Mouse (Mus musculus) CD4-positive, CD25-positive, alpha-beta regulatory T cell, adult 2 months (primary cell): ENCODE measurements around the gene Stx18.

Experiments
- DNase-seq: peaks from one replicate; pipeline ENCODE4 v3.0.0-alpha.2; 2012; ENCODE audit warnings: low read depth, low spot score

Stx18 gene

DNA sequence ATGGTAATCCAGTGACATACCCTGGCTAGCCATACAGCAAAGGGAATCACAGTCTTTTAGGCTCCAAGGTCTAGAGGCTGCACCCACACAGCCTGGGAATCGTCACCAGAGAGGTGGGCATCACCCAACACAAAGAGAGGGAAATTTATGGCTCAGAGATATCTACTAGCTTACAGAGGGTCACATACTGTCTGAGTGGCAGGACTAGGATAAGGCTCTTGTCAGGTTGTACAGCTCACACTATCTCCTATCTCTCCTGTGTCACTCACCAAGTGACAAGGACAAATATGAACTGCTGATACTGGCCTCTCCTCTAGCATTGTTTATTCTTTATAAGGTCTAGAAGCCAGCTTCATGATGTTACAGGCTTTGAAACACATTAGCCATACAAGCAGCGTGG is 90.8 kb downstream of the Stx18 start:
- no peak for DNase-seq

DNA sequence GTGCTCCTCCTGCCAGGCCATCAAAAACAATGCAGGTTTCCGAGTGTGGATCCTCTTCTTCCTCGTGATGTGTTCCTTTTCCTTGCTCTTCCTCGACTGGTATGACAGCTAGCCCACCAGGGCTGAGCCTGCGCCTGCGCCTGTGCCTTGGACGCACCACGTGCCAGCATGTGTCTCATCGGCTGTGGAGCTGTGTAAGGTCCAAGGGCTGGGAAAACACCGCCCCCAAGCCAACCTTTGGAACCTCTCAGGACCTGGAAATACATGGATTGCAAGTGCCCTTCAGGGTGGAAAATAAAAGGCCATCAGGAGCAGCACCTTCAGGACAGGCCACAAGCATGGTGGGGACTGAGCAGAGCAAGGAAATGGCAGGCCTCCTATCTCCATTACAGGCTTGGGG is 97.7 kb downstream of the Stx18 start:
- DNase-seq = no peak

DNA sequence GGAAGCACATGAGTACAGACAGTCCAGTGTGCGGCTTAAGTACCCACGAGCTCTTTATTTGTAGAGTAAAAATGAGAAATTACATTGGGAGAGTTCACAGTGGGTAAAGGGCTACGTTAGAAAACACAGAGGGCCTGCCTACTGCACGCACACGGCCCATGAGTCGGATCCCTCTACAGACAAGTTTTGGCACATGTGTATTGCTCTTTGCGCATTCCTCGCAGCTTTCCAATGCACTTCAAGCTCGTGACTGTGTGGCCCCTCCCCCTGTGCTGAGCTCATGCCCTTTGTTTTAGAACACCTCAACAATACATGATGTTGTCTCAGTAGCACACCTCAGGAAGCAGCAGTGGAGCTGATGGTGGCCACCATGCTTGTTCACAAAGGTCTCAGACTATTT is 98.6 kb downstream of the Stx18 start:
- no peak for DNase-seq

DNA sequence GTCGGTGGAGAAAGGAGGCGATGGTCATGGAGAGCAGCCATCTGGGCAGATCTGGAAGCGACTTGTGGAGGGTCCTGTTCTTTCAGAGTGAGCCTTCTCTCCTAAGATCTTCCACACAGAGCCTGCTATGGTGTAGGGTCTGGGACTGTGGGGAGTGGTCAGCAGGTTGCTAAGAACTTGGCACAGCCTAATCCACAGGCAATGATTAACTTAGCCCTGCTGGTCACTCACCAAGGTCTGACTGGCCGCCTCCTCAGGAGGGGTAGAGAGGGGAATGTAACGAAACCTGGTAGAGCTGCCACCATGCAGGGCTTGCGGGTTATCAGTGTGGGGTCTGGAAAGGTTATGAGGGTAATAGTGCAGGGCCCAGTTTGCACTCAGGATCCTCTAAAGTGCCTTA is 102.4 kb downstream of the Stx18 start:
- DNase-seq = no peak

DNA sequence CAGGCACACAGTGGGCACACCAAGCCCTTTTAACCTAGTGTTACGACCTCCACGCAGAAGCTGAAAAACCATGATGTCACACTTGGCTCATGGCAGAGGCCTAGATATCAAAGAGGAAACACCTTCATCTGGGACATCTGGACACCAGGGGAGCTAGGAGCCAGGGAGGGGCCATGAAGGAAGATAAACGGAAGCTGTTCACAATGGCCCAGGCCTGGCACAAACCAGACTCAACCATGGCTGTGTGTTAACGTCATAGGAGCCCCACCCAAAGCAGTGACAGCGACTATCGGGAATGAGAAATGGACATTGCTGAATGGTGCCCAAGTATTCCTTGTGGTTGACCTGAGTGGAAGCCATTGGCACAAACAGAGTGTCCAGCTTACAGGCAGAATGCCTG is 108.0 kb downstream of the Stx18 start:
- no peak for DNase-seq

DNA sequence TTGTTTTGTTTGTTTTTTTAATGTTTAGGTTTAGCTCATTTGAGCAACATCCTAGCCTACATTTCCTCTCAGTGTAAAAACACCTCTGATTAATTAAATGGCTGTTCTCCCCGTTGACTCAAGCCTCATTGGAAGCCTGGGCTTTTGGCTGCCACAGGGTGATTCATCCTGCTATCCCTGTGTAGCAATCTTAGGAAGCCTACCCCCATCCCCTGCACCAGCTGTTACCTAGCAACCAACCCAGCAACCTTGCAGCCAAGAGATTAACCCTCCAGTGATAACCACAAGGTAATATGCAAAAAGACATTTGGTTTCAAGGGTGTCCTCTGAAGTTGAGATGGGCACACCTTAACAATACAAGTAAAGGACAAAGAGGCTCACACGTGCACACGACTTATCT is 112.7 kb downstream of the Stx18 start:
- no peak for DNase-seq

DNA sequence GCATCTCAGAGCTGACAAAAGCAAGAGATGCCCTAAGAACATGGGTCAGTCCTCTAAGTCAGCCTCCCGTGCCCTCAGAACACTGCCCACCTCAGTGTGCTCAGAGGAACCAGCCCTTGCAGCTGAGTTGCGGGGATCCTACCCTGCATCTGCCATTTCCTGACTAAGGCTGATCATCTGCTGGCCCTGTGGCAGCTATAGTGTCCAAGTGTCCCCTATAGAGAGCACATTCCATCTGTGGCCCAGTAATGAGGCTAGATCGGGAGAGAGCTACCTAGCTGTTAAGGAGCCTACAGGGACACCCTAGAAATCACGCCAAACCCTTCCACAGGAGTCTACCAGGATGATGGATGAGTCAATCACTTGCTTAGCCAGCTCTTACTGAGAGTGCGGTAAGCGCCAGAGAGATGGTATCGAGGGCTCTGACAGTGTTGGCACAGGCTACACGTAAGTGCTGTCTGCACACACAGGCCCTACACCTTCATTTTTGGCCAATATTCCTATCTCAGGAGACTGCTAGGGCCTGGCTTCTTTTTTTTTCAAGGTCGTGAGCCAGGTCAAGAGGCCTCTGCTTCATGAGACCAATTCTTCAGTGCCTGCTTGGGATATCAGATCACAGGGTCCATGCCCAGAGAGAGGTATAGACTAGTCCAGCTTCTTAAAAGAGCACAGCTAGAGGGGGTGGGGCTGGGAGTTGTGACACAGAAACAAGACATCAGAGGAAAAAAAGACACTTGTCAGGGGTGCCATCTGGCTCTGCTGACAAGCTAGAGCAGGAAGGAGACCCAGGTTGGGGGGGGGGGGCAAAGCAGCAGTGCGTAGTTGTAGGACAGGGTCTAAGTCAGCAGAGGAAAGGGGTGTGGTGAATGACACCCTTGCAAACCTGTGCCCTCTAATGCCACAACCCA is 113.9 kb downstream of the Stx18 start:
- no peak for DNase-seq

DNA sequence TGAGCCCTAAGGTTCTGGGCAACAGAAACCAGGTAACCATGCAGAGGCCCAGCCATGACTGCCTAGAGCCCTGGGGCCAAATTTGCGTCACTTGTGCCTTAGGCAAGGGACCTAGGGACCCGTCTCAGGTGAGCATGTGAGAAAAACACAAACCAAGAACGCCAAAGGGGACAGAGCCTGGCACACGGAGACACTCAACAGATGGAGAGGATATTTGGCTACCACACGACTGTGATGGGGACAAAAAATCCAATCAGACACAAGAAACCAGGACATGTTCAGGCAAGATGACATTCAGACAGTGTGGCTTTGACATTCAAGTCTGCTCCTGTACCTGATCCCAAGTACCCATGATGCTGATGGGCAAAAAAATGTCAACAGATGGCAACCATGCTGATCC is 115.1 kb downstream of the Stx18 start:
- DNase-seq = no peak

DNA sequence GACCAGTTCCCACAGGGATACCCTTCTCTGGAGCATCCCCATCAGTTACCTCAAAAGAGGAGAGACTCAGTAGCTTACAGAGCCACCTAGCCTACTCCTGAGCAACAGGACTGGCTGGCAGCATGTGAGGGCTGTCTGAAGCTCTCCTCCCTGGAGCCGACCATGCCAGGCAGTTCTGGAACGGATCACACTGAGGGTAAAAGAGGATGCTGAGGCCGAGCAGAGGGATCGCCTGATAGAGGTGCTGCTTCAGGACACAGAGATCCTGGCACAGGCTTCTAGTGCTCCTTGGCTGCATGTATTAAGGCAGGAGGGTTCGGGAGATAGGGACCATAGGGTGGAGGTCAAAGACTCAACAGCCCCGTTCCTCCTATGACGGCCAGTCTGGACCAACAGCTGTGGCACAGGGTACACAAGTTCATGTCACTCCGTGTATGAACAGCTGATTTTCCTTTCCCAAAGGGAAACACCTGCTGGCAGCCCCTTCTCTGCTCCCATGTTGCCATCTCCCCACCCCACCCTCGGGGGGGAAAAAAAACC is 119.0 kb downstream of the Stx18 start:
- no peak for DNase-seq

DNA sequence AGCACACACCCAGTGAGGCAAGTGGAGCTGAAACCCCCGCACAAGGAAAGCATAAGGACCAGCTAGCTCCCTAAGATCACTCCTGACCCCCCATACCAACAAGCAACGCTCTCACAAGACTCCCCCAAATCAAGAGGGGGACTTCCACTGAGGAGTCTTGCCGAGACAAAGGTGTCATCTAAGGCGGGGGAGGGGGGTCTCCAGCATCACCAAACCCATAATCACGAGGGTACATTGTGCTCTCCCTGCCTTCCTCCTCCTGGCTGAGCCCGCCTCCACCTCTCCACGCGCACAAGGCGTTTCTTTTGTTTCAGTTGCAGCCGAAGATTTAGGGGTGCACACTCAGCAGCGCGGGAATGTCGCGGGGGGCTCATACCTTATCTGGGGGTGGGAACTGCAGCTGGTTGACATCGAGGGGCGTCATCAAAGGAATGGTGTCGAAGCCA is 120.0 kb downstream of the Stx18 start:
- DNase-seq = no peak

DNA sequence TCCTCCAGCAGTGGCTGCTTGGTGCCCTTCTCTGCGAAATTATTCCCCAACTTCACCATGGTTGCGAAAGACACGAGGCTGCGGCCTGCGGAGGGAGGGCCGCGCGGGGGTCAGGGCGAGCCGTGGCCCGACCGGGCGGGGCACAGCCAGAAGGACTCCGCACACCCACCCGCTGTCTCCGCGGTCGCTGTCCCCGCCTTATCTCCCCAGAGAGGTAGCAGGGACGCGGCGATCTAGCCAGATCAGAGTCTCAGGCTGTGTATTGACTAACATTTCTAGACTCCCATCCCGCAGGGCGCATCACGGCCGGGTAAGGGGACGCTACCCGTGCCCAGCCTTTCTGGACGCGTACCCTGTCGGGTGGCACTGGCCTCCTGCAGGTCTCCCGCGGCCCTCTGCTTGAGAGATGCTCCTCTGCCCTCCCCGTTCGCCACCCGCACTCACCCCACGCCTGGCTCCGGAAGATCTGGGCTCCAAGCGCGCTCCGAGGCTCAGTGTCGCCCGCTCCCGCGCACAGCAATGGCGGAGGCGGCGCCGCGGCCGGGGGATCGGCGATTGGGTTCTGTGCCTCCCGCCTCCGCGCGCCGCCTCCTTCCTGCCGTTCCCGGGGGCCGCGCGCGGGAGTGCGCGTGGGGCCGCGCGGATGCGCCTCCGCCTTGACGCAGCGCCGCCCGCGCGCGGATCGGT is 120.5 kb downstream of the Stx18 start:
- DNase-seq = peak; percentile 2

DNA sequence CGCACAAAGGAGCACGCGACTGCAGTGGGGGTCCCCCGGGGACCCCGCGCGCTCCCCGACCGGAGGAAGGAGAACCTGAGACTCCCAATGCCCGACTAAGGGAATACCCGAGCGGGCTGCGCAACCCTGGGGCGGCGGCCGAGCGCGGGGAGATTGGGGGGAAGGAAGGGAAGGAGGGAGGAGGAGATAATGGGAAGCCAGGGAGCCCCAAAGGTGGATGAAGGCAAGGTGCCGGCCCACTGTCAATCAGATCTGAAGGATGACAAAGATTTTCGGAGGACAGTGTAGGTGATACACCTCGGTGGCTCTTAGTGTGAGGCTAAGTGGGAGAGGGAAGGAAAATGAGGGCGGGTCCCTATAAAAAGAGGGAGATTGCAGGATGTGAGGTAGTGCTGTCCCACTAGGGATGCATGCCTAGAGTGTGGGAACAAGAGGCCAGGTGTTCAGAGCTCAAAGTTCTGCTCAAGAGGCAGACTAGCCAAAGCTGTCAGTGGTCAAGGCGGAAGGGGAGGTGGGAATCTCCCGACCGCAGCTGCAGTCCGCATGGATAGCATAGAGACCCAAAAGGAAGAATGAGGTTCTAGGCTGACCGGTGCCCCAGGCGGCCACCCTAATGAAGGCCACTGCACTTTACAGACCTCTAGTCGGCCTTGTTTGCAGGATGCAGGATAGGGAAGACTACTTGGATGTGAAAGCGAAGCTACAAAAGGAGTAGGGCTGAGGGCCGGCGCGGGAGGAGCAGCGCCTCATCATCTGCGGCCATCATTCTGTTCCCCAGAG is 121.3 kb downstream of the Stx18 start, which contains the start of gene Nsg1:
Nsg1 (minus strand) TSS at position 274 of the 780 bp plus-strand sequence.
- DNase-seq = no peak

DNA sequence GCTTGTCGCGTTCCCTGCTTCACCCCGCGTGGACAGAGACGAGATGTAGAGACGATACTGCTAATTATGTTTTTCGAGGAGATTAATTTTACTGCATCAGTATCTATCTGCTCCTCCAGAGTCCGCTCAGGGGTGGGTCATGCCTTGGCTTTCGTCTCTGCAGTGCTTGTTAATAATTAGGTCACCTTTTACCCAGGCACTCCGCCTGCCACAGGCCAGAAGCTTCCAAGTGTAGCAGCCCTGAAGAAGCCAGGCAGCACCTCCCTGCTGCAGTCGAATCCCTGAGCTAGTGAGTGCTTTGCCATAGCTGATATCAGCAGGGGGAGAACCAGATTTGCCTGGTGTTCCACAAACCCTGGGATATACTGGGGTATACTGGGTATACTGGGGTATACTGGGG is 130.0 kb downstream of the Stx18 start:
- no peak for DNase-seq

DNA sequence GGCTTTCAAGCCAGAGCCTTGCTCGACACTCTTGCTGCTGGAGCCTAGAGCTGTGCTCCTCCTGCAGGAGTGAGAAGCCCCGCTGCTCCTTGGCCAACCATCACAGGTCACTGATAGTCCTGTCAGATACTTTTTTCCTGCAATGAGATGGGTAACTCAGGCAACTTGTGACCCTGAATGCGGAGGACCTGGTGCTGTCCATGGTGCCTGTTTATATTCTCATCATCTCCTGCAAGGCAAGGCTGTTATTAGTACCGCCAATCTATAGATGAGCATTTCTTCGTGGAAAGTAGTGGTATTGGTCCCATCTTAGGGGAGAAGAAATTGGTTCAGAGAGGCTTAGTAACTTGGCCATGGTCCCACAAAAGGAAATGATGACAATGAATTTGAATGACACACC is 135.2 kb downstream of the Stx18 start:
- DNase-seq = no peak

DNA sequence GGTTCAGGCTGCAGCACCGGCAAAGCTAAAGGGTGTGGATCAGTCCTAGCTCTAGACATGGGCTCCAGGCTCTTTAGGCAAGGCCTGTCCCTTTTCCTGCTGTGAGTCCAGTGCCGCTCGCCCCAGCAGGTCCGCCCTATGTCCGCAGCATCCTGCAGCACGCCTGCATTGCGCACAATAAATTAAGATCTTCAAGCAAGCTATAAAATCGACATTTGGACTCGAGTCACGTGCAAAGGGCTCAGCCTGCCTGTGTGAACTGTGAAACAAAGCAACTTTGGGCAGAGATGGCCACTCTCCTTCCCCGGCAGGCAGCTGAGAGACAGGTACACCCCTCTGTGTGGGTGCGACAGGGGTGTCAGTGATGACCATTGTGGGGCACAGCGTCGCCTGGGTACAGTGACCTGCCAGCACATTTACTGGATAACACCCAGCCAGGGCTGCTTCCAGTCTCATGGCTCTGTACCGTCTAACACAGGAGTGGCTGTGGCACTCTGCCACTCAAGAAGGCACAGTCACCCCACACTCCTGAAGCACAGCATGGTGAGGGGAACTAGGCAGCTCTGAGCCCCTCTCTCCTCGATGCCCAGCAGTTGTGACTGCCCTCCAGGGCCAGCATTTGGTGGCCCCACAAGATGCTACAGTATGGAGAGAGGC is 135.8 kb downstream of the Stx18 start:
- DNase-seq = no peak

DNA sequence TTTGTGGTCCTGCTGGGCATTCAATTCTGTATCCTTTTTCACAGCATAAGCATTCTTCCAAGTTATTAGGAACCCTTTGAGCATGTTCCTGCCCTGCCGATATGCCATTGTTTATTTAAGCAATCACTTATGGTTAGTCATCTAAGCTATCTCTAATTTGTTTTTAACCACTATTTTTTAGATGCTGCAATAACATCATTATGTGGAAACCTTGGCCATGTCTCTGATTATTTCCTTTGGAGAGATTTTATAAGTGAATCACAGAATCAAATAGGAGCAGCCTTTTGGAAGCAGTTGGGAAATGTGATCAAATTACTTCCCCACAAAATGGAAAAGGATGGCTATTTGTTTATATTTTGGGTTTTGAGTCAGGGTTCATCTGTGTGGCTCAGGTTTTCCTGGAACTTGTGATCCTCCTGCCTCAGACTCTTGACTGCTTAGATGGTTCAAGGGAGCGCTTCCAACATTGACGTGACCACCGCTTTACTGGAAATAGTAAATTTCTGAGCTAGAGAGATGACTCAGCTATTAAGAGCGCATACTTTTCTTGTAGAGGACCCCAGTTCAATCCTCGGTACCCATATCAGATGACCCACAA is 146.2 kb downstream of the Stx18 start:
- no peak for DNase-seq

DNA sequence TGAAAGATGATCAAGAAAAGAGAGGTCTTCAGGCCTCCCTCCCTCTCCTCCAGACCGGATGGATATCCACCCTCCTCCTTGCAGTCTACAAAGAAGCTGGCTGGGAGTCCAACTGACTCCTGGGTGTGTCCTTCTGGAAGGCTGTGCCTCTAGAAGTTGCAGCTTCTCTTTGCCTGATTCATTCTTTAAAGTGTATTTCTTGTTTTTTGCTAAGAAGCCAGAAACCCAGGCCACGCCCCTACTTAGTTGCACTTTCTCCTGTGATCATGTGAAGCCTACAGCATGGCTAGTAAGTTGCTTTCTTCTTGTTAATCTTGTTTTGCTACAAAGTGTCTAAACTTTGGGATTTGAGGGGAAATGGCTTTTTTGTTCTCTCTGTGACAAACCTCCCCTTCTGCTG is 148.5 kb downstream of the Stx18 start:
- no peak for DNase-seq
